Mouse (Mus musculus) thymus, postnatal 10 days (tissue): ENCODE measurements around the gene Mogat2.
A peak's percentile ranks its signal among the peaks of the same experiment; 100 is the strongest.

Experiments used
- DNase-seq, 2 experiments: peaks; one replicate each; pipeline ENCODE4 v3.0.0; 2021; ENCODE audit warnings: low spot score in 2 of 2

Mogat2 gene

DNA sequence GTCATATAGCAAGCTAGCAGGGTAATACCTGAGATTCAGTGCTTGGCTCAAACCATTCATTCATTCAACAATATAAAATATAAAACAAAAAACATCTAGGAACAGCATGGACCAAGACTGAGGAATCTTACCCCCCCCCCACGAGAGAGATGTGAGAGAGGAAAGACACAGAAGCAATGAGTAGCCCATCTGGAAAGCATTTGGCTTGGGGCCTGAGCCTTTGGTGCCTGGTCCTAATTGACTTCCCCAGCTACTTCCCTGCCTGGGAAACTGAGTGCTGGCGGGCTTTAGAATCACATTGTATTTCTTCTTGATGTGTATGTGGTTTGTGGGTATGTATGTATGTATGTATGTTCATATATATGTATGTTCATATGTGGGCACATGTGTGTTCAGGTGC is 2.8 kb downstream of the Mogat2 start:
- no peak for DNase-seq

DNA sequence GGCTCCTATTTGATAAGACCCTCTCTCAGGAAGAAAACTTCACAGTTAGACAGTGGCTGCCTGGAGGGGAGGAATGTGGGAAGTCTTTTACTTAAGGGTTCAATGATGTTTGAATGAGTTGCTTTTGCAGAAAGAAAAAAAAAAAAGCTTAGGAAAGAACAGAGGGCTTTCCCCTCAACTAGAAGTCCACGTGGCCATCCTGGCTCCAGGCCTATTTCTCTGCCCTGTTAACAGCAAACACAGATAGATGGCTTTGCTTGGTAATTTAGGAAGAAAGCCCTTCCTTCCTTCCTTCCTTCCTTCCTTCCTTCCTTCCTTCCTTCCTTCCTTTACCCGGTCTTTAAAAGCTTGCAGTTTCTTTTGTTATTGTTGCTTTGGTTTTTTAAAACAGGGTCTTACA is 3.5 kb downstream of the Mogat2 start:
- no peak for DNase-seq

DNA sequence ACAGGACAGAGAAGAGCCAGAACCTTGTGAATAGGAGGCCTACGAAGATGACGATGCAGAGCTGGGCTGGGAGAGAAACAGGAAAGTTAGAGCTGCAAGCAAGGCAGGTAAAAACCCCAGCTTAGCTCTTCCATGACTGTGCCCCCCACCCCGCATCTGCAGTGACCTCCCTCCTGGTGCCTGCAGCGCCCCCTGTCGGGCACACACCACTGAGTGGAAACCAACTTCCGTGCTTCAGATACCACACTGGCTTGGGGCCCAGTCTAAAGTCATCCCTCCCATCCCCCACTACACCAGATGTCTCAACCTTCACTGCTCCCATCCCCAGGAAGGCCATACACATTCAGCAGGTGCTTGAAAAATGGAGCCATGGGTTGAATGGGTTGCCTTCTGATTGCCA is 5.8 kb downstream of the Mogat2 start:
- DNase-seq = peak in 1 of 2 experiments; percentile 13

DNA sequence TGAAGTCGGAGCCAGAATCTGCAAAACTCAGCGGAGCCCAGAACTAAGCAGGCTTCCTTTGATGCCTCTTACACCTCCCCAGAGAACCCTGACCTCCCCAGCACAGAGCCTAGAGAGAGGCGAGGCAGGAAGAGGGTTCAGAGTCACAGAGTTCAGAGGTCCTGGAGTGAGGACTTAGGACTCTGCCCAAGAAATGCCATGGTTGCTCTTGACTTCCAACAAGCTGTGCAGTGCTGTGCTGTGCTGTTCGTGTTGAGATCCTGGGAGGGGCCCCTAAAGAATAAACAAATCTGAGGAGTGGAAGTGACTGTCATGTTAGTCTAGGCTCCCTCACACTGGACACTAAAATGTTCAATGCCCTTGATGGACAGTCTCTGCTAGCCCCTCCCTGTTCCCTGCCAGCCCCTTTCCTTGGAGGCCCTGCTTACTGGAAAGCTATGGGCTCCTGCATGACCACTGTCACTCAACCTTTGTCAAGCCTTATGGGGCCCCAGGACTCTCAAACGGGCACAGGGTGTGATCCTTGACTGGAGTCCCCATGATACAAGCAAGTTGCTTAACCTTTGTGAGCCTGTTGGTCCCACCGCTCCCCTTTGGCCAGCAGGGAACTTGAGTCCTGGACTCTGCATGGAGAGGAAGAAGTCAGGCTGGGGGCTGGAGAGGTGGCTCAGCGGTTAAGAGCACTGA is 8.2 kb downstream of the Mogat2 start:
- no peak for DNase-seq

DNA sequence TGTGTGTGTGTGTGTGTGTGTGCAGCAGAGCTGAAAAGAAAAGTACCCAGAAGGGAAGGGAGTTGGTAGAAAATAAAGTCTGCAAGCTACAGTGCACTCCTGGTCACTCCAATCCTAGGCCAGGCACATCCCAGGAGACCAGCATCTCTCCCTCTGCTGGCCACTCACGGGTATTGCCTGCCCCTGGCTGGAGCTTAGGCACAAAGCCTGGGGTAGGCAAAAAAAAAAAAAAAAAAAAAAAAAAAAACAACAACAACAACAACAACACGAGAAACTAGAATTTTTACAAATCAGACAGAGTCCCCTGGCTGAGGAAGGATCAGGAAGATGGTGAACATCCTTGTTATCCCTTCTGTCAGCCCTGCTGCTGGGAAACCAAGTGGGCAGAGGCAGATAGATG is 9.0 kb downstream of the Mogat2 start:
- DNase-seq = no peak

DNA sequence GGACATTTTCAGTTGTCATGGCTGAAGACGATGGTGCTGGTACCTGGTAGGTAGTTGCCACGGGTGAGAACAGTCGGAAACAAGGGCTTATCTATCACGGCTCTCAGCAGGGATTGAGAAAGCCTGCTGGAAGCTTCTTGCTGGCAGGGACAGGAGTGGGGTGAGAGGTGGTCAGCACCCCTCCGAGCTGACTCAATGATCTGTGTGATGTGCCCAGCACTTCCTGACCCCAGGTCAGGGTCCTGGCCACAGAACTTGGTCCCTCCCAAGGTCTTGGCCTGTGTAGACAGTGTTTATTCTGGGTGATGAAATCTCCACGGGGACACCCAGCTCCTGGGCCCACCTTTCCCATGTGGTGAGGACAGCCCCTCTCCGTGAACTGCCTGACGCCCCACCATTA is 9.6 kb downstream of the Mogat2 start:
- no peak for DNase-seq

DNA sequence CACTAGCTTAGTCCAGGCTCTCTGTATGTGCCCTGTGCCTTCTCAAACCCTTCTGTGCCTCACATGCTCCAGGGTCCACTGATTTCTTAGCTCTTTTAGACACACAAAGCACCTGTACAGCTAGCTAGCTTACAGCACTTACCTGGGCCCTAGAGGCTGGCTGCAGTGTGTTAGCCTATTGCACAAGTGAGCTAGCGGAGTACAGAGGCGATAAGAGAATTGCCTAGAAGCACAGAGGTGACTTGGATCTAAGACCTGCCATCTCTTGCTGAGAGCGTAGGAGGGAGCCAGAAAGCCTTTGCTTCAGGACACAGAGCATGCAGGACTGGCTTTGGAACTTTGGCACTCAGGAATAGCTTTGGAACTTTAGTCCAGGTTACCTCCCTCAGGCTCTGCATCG is 11.2 kb downstream of the Mogat2 start:
- no peak for DNase-seq

DNA sequence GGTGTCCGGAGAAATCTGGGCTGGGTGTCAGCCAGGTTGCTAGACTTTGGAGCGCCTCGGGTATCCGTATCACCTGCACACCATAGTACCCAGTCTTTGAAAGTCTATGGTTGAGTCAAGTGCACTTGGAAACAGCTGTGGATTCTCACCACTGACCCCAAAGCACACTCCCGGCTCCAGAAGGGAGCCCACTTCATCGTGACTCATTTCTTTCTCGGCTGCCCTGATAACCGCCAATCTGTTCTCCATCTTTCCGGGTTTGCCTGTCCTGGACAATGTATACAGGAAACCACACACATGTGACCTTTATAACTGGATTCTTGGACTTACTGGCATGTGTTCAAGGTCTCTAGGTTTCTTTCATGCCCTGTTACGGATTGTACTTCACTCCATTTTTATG is 11.8 kb downstream of the Mogat2 start:
- DNase-seq = no peak

DNA sequence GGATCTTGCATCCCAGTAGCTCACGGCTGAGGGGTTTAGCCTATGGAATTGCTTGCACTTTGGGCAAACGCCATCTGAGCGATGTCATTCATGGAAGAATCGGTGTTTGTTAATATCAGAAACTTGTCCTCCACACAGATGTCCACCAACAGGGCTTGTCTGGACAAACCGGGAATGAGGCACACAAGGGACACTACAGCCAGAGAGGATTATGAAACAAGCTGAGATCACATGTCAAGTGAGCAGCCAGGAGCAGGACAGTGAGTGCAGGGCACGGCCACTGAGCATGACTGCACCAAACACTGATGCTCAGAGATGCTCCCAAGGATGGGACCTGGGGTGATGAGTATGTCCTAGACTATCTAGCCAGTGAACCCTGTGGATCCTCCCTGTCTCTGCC is 13.0 kb downstream of the Mogat2 start:
- no peak for DNase-seq

DNA sequence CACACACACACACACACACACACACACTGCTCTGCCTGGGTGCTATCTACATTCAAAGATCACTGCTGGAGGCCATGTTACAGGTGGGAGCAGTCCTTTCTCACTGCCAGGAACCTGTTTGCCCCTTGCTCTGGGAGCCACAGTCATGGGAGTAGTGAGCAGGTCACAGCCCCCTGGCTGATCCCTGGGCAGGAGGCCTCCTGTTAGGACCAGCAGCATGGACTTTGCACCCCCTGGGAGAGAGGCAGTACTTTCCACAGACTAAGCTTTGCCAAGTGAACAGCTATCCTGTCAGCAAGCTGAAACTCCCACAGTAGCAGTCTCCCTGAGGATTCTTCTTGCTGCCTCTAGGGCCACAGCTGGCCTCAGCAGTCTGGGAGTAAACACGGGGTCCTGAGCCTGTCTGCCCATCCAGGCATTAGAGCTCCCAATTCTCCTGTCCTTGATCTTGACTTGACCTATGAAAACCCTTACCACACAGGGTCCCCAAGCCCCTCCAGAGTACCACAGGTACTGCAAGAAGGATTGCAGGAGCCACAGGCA is 13.7 kb downstream of the Mogat2 start:
- DNase-seq = no peak

DNA sequence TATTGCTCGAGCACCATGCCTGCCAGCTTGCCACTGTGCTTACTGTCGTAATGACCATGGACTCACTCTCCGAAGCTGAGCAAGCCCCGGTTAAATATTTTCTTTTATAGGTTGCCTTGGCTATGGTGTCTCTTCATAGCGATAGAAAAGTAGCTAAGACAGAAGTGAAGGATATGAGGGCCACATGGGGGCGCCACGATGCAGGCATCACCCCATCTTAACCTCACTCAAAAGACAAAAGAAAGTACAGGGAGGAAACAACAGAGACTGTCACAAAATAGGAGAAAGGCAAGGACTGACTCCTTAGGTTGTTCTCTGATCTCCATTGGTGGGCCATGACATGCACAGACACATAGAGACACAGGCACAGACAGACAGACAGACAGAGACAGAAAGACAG is 14.2 kb downstream of the Mogat2 start:
- no peak for DNase-seq

DNA sequence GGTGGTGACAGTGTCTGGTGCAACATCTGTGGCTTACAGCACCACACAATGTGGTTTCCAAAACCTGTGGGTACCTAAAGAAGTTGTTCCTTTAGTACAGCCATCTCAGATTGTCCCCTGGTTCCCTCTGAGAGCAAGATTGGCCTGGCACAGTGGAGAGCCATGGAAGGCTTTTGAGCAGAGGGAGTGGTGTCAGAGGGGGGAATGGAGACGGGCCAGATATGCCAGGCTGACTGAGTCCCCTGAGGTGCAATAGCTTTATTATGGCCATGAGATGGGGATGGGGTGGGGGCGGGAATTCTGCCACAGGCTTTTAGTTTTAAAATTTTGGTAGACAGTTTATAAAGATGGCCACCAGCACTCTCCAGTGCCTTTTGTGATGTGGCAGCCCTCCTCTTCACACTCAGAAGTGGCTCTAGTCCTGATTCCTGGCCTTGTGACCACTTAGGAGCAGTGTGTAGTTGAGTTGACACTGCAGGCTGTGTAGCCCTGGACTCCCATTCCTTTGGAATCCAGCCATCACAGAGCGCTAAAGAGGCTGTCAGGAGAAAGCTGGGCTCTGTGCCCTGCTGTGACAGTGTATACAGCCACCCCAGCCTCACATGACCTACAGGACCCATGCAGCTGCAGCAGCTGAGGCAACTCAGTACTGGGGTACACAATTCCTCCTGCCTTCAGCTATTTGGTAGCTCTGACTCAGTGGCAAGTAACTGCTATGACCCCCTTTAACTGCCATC is 20.9 kb downstream of the Mogat2 start:
- DNase-seq = no peak

DNA sequence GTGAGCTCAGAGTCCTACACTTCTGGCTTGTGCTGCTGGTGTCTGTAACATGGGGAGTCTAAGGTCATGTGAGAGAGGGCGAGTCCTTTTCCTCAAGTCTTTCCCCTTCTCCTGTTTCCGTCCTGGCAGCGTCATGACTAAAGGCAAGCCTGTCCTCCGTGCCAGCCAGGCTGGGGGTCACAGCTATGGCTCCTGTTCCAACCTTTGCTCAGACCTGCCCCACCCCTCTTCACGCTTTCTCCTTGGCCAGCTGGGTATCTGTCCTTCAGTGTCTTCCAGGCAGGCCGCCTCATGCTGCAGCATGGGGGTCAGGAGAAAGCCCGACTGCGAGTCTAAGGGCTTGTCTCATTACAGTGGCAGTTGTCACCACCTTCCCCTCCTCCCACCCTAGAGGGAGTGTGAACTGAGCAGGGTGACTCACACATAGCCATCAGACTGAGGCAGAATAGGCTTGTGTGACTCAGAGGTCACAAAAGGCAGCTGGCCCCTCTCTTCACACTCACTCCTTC is 23.0 kb downstream of the Mogat2 start:
- DNase-seq = no peak

DNA sequence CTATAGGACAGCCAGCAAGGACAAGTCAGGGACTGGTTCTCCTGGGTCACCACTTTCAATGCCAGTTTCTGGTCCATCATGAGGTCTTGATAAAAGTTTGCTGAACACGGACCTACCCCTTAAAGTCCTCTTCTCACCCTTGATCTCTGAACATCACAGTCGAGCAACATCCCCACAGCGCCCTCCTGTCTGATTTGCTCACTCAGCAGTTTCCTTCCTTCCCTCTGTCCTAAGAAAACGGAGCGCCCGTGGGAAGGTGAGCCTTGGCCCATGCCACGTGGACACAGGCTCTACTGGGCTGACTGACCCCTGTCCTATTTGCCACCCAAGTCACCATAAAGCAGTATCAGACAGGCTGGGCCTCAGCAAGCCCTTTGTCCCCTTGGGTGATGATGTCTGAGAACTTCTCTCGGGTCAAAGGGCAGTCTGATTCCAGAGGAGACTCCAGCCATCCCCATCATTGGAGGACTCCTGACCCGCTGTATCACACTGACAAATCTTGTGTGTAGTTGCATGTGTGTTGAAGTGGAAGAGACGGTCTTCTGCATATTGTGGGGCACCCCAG is 23.7 kb downstream of the Mogat2 start:
- DNase-seq = no peak

DNA sequence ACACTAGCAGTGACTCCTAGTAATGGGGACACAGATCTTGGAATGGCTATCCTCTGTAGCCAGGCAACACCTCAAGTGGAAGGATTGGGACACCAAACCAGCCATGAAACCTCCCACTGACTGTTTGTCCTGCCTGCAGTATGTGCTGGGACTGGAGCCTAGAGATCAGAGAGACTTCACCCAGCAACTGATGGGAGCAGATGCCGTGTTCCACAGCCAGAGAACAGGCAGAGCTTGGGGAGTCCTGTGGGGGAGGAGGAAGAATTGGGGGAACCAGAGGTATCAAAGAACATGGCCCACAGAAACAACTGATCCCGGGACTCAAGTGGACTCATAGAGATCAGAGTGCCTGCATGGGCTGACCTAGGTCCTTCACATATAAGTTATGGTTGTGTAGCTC is 24.7 kb downstream of the Mogat2 start:
- no peak for DNase-seq

DNA sequence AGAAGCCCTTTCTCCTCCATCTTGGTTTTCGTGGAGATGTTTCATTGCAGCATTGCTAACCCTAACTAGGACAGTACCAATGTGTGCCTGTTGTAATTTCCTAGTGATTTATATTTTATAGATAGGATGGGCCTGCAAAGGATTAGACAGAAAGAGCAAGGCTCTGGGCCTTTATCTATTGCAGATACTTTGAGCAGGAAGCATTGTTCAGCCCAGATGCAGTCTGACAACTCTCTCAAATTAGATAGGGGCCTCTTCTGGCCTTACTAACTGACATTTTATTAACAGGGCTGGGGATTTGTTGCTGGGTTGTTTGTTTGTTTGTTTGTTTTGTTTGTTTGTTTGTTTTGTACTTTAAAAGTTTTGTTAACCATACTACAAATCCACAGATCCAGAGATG is 25.4 kb downstream of the Mogat2 start:
- no peak for DNase-seq

DNA sequence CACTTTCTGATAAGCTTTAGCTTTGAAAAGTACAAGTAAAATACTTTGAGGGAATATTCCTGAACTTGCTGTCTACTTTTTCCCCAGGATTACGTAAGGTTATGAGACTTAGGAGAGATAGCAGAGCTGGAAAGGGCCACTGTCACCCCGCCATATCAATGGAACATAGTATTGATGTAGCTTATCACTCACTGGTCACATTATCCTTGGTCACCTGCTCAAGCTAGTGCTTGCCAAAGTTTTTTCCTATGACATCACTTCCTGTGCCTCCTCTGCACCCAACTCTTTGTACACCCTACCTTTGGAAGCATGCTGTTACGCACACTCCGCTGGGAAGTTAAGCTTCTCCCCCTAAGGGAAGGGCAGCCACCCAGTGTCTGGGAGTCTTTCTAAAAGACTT is 29.7 kb downstream of the Mogat2 start:
- no peak for DNase-seq

DNA sequence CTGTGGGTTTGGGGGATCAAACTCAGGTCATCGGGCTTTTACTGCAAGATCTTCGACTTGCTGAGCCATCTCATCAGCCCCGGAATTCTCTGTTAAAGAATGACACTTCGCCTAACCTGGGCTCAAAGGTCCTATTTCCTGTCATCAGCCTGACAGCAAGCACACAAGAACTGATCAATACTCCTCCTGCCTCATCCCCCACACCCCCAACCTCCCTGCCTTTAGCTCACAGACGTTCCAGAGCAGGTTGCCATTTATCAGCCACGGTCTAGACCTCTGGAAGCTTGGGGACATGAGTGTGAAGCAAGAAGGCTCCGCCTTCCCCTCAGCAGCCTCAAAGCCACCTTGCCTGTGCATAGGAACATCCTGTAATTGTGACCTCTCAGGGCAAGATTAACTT is 32.1 kb downstream of the Mogat2 start:
- DNase-seq = no peak

DNA sequence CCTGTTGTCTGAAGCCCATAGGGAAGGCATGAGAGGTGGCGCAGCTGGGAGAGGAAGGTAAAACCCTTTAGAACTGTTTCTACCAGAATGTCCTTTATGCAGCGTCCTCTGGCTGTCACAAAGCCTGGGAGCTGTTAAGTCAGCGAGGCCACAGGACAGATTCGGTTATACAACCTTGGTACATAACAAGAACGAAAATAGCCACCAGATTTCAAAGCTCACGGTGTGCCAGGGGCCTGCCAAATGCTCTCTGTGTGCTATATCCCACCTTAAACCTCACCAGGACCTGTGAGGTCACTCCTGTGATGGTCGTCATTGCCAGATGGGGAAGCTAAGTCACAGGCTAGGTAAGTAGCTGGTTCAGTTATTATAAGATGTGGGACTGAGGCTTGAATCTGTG is 36.3 kb downstream of the Mogat2 start:
- no peak for DNase-seq

DNA sequence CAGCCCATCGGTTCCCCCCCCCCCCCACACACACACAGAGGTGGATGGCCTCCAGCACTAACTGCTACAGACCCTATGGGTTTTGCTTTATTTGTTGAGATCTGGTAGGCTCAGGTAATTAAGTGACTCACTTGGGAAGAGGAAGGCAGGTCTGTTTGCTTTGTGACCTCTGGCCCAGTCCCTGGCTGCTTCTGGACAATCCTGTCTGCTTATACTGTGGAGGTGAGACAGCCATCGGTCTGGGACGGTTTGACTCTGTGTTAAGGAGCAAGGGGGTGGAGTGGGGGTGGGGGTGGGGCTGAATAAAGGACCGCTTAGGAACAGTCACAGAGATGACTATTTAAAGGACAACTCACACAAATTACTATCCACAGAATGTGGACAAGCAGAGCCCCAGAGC is 38.1 kb downstream of the Mogat2 start:
- no peak for DNase-seq

DNA sequence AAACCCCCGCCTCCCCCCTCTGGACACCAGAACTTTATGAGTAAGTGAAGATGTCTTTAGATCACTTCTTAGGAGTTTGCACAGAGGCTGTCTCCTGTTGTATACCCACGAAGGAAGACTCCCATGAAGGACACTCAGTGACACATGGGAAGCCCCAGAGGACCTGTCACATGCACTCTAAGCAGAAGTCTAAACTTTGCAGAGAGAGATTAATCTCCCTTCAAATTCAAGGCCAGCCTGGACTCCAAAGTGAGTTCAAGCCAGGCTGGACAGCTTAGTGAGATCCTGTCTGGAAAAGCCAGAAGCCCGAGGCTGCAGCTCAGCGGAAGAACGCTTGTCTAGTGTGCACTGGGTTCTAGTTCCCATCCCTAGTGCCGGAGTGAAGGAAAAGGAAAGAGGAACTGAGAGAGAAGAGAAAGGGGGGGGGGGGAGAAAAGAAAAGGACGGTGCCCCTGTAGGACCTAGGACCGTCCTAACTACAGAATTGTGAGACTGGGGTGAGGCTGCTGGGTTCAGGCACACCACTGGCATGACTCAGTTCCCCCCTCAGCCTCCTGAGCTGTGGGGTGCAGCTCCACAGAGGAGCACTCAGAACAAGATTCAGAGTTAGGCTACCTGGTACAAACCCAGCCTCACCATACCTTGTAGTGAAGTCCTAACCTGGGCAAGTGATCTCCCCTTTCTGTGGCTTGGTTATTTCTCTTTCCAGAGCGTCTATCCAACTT is 38.8 kb downstream of the Mogat2 start:
- DNase-seq = no peak

DNA sequence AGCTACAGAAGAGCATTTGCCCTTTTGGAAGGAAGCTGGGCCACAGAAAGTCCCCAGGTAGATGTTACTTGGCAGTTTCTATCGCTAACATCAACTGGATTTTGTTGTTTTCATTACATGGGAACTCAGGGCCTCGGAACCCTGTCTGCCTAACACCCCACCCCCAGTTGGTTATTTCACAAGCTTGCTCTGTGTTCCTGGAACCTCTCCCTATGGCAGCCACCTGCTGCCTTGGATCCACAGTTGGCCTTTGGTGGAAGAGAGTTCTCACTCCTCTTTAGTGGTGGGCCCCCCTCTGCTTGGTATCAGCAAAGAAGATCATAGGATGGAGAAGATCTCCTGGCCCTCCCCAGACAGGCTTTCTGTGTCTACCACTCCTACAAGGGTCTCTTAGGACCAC is 39.6 kb downstream of the Mogat2 start:
- DNase-seq = no peak
